Mouse (Mus musculus) lung, adult 18-20 months (tissue): Measurements from ENCODE around the gene Mafk.

Experiments
- DNase-seq, 2 experiments: peaks; one replicate each; pipeline ENCODE4 v3.0.0; 2022; ENCODE audit warnings: mixed read lengths in 2 of 2

The Mafk gene

DNA sequence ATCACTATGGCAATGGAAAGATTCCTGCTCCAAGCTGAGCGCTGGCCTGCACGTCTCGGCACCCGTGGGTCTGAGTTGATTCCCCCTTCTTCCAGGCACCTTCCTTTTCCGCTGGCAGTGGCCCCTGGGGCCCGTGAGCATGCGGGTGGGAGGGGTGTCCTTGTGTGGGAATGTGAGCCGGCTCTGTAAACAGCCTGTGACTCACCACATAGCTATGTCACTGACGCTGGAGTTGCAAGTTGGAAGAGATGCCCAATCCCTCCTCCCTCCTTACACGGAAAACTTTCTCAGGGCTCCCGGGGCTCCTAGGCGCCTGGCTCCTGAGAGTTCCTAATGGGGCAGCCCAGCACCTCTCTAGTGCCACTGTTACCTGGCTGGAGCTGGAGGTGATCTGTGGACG, 5.6 kb downstream of the Mafk start:
- peak; percentile 96 to 97 for DNase-seq

DNA sequence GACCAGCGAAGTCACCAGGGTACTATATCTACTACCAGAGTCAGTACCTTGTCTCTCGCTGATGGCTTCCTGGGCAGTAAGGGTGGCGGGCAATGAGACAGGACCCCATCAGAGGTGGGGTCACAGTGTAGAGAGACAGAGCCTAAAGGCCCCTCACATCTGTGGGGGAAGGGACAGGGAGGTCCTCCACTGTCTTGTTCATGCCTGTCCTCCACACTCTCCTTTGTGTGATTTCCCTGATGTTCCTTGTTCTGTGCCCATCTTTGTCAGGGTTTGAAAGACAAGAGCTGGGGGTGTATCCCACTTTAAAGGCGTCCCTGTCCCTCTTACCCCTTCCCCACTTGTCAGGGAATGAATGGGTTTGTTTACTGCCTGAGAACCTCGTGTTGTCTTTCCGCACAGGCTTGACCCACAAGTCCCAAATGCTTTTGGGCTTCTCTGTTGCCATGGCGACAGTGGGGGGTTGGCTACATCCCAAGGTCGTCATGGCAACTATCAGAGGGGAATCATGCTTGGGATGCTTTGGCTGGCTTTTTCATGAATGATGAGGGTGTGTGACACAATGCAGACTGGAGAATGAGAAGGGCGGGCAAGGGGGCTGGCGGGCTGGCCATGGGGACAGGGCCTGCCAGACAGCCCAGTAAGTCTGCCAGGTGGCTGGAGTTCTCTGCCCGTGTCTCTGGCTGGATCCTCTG, 6.3 kb downstream of the Mafk start:
- DNase-seq, result peak; percentile 92 to 93

- DNase-seq, result no peak
Observed at GRCm38 (mm10) chr5:139798168-139798900, 7.0 kb downstream of the Mafk start.

GRCm38 (mm10) chr5:139799041-139799440, 7.7 kb downstream of the Mafk start:
- no peak for DNase-seq

DNA sequence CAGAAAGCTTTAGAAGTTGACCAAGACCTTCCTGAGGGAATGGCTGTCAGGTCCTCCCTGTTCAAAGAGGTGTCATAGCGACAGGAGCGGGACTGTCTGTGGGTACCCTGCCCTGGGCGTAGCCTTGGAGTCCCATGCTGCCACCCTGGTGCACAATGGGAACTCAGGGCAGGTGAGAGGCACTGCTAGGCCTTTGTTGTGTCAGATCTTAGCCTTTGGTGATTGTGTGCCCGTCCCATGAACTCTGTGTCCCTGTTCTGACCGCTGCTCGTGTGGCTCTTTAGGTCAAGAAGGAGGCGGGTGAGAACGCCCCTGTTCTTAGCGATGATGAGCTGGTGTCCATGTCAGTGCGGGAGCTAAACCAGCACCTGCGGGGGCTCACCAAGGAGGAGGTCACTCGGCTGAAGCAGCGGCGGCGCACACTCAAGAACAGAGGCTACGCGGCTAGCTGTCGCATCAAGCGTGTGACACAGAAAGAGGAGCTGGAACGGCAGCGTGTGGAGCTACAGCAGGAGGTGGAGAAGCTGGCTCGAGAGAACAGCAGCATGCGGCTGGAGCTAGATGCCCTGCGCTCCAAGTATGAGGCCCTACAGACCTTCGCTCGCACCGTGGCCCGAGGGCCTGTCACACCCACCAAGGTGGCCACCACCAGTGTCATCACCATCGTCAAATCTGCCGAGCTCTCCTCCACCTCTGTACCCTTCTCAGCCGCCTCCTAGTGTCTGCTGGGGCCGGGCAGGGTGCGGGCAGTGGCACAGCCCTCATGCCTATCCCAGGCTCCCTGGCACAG, 8.7 kb downstream of the Mafk start:
- DNase-seq, result no peak

GRCm38 (mm10) chr5:139801231-139801630, 9.9 kb downstream of the Mafk start:
- DNase-seq, result no peak

DNA sequence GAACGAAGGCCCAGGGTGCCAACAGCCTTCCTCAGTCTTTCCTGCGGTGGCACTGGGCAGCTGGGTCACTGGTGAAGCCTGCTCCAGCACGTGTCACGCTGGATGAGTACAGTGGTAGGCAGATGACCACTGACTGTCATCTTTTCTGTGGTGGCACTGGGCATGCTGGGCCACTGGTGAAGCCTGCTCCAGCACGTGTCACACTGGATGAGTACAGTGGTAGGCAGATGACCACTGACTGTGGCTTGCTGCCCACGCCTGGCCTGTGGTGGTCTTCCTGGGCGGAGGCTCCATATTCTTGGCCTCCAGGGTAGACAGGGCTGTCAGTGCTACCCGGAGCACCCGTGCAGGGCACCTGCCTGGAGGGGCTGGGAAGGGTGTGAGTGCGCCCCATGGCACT, 10.6 kb downstream of the Mafk start:
- no peak for DNase-seq

- DNase-seq, result no peak
Observed at GRCm38 (mm10) chr5:139803165-139803564, 11.9 kb downstream of the Mafk start.

DNA sequence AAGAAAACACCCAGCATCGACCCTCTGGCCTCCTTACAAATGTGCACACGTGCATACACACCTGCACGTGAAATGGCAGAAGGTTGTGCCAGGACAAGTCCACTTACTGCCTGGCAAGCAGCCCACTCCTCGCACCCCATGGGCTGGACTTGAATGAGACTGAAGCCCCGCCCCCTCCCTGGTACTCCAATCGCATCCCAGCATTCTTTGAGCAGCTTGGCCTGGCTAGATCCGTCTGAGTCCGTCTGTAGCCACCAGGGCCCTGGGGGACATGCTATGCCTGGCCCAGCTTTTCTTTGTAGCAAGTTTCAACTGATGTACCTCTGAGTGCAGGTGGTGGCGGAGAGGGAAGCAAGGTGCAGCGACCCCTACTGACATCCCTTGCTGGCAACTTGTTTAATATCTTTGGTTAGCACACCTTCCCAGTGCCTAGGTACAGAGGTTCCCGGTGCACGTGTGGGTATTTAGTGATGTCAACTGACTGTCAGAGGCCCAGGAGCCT, 12.3 kb downstream of the Mafk start:
- DNase-seq, result peak; percentile 87 to 91

- DNase-seq, result no peak
Observed at GRCm38 (mm10) chr5:139804107-139804551, 12.8 kb downstream of the Mafk start.

DNA sequence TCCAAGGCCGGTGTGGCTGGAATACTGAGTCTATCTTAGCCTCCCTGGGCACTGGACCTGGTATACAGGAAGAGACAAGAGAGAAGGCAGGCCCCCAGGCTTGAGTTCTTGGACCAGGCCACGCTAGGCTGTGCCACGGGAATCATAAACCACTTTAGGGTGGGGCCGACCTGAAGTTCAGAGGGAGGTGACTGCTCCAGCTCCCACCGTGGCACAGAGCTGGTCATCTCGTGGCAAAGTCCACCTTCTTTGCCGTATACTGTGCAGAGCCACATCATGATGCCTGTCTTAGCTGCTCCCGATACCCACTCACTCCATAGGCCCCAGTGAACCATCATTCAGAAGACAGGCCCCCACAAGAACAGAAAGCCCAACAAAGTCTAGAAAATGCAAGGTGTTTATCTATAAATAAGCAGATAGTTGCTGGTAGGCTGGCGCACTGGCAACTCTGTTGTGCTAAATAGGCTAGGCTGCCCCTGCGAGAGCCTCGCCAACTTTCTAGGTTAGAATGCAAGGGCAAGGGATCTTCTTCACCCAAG, 13.3 kb downstream of the Mafk start:
- DNase-seq, result no peak

GRCm38 (mm10) chr5:139805924-139806323, 14.6 kb downstream of the Mafk start:
- no peak for DNase-seq

DNA sequence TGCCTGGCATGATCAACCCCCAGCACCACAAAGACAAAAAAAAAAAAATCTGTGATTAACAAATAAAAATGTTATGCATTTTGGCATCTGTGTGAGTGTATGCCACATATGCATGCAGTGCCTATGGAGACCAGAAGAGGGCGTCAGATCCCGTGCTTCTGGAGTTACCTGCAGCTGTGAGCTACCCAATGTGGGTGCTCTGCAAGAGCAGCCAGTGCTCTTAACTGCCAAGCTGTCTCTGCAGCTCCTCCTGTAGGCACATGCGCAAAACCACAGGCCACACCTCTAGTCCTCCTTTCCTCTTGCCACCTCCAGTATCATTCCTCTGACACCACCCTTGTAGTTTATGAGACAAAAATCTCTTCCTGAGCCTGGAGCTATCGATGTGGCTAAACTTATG, 18.1 kb downstream of the Mafk start:
- no peak for DNase-seq

- peak; percentile 71 to 84 for DNase-seq
Observed at GRCm38 (mm10) chr5:139811677-139812397, 20.5 kb downstream of the Mafk start.

- no peak for DNase-seq
Observed at GRCm38 (mm10) chr5:139812398-139813125, 21.2 kb downstream of the Mafk start.

GRCm38 (mm10) chr5:139813126-139813490, 21.8 kb downstream of the Mafk start:
- DNase-seq, result no peak

- peak; percentile 87 to 90 for DNase-seq
Observed at GRCm38 (mm10) chr5:139813963-139814381, 22.7 kb downstream of the Mafk start.

DNA sequence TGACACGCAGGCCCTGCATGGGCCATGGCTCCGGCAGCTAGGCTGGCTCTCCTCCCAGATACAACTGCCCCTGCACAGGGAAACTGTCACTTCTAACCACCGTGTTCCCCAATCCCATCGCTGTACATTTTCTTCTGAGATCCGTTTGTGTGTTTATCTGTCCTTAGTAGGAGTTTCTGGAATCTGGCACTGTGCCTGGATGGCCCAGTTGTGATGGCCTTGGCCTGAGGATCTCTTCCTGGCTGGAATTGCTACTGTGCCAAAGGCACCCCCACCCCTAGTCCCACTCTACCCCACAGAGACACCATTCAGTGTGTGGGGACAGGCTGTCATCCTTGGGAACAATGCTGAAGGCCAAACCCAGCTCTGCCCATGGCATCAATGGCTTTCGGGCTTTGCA, 24.7 kb downstream of the Mafk start:
- DNase-seq, result no peak

DNA sequence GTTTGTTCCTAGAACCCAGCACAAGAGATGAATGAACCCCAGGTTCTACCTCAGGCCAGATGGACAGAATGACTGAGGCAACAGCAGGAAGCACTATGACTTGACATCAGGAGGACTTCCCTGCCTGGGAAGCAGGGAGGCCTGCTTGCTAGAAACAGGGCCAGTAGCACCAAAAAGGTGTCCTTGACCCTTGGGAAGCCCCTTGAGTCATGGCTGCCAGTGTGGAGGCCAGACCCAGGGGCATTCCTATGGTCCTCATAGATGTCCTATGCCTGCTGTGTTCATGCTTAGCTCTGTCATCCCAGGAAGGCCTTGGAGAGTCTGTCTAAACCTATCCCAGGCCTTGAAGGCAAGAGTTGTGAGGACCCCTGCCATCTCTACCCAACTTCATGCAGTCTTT, 25.1 kb downstream of the Mafk start:
- DNase-seq, result no peak

DNA sequence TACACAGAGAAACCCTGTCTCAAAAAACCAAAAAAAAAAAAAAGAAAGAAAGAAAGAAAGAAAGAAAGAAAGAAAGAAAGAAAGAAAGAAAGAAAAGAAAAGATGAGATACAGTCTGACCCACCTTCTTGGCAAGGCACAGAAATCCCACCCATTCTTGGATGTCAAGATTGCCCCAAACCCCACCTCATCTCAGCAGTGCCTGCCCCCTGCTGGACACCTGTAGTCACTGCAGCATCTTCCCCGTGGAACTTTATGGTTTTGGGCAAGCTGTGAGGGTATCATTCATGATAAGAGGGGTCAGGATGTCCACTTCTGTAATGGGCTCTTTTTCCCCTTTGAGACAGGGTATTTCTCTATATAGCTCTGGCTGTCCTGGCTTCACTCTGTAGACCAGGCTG, 26.0 kb downstream of the Mafk start:
- DNase-seq, result no peak

DNA sequence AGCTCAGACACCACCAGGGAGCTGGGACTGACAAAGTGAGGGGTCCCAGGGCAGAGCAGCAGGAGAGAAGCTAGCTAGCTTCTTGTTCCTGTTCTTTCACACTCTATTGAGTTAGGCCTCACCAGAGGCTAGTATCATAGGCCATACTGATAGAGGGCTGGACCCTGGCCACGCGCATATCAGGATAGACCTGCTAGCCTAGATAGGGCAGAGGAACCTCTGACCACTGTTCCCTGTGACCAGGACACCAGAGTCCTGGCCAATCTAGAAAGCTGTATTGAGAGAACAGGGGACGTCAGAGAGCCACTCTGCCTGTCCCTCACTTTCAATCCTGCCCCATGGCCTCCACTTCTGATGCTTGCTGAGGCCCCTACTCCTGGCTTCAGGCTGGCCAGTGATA, 26.7 kb downstream of the Mafk start:
- no peak for DNase-seq

DNA sequence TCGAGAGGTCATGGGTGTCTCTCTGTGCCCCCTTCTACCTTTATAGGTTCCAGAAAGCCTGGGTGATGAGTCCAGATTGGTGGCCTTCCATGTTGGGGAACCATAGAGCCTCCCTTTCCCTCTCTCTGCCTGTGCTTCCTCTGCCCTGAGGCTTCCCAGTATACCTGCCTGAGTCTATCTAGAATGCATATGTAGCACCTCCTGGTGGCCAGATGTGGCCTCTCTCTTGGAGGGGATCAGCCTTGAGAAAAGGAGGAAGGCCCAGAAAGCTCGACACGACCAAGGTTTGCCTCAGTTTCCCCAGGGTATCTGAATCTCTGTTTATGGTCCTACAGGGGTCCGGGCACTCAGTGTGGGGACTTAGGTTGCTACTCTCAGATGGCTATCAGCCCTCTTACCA, 27.5 kb downstream of the Mafk start:
- peak; percentile 42 to 59 for DNase-seq
